Mouse (Mus musculus) cerebellum, adult 11-12 months (tissue): ENCODE measurements around the gene Pbx1.

ENCODE experiments used
- DNase-seq: peaks from one replicate; pipeline ENCODE4 v3.0.0; 2022

Gene Pbx1

GRCm38 (mm10) chr1:168293673-168294072 lies 138.4 kb downstream of the Pbx1 start:
- DNase-seq: no peak

- no peak for DNase-seq
Measured at GRCm38 (mm10) chr1:168292106-168292505, 140.0 kb downstream of the Pbx1 start.

- no peak for DNase-seq
Measured at GRCm38 (mm10) chr1:168291643-168292040, 140.4 kb downstream of the Pbx1 start.

GRCm38 (mm10) chr1:168291001-168291642 lies 140.9 kb downstream of the Pbx1 start:
- peak; percentile 52 for DNase-seq

GRCm38 (mm10) chr1:168290236-168290985 lies 141.7 kb downstream of the Pbx1 start:
- peak; percentile 36 for DNase-seq

GRCm38 (mm10) chr1:168288891-168289545 lies 143.1 kb downstream of the Pbx1 start:
- DNase-seq: peak; percentile 61

GRCm38 (mm10) chr1:168287843-168288591 lies 144.1 kb downstream of the Pbx1 start:
- DNase-seq: peak; percentile 55

- no peak for DNase-seq
Measured at GRCm38 (mm10) chr1:168286862-168287650, 145.0 kb downstream of the Pbx1 start.

- no peak for DNase-seq
Measured at GRCm38 (mm10) chr1:168284566-168285141, 147.4 kb downstream of the Pbx1 start.

- DNase-seq: peak; percentile 52
Measured at GRCm38 (mm10) chr1:168283841-168284565, 148.1 kb downstream of the Pbx1 start.

- no peak for DNase-seq
Measured at GRCm38 (mm10) chr1:168283421-168283820, 148.6 kb downstream of the Pbx1 start.

GRCm38 (mm10) chr1:168275678-168276077 lies 156.4 kb downstream of the Pbx1 start:
- DNase-seq: no peak

GRCm38 (mm10) chr1:168274296-168274695 lies 157.8 kb downstream of the Pbx1 start:
- DNase-seq: no peak

GRCm38 (mm10) chr1:168272091-168272490 lies 160.0 kb downstream of the Pbx1 start:
- DNase-seq: no peak

GRCm38 (mm10) chr1:168271207-168271606 lies 160.9 kb downstream of the Pbx1 start:
- no peak for DNase-seq

GRCm38 (mm10) chr1:168268751-168269623 lies 163.1 kb downstream of the Pbx1 start:
- peak; percentile 22 for DNase-seq

- DNase-seq: no peak
Measured at GRCm38 (mm10) chr1:168268224-168268623, 163.8 kb downstream of the Pbx1 start.

- no peak for DNase-seq
Measured at GRCm38 (mm10) chr1:168265594-168266390, 166.3 kb downstream of the Pbx1 start.

GRCm38 (mm10) chr1:168265090-168265489 lies 167.0 kb downstream of the Pbx1 start:
- no peak for DNase-seq
